Mouse (Mus musculus): ENCODE measurements around the gene Cysrt1. TPM values are rescaled to one million over a fixed set of nuclear protein-coding genes. Genes with fewer than 3 reads are reported as not detected.

Gene Cysrt1
- polyA plus RNA-seq, 1 experiment from 2014 or later: 0.22 TPM

DNA sequence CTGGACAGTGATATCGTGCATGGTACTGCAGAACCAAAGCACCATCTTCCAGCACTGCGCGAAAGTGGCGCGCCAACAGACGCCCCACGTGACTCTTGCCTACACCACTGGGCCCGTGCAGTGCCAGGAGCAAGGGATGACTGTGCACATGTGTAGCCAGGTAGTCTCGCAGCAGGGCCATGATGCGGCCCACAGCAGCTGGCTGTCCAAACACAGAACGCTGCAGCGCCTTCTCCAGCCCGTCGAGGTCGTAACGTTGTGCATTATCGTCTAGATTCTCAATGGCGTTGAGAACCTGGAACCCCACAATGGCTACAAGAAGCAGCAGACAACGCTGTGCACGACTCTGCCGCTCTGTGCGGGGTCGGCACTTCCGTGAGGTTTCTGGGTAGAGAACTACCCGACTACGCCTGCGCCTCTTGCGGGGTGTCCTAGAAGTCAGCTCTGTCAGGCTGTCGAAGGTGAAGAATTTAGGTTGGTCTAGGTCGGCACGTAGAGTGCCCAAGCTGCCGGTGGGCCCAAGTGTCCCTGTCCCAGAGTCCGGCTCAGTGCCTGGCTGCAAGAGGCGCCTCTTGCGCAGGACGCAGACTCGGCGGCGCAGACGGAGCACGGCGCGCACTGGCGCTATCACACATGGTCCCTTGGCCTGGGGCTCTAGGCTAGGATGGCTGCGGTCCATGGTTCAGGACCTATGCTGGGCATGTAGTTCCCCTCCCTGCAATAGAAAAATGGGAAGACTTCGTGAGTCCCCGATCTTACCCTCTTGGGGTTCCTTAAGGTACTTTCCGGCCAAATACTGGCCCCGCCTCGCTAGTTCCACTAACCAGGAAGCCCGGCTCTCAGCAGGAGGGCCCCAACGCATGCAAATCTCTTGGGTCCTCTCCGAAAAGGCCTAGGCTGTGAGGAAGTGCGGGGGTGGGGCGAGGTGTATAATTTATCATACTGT is 46.8 kb downstream of the Cysrt1 start:
- Histone ChIP-seq H3K4me2 (peak overlapping the region; percentile 37), H3K9me3 (no peaks in the 10 kb centered on the region), H3K27ac (replicated peaks) (no peak overlapping the region), H3K4me1 (replicated peaks) (peaks cover 14% of the 10 kb centered on the region; the same call in 1 of the 2 replicates), H3K36me3 (peaks cover 26% of the 10 kb centered on the region), H3K4me3 (peak overlapping the region; percentile 9; the same call in 1 of the 2 replicates), H3K9ac (no peak overlapping the region), H3K27me3 (peaks cover 42% of the 10 kb centered on the region)
- 20% methylated on average over 55 of the region's 55 CpGs for WGBS
- no peak for ATAC-seq (ENCODE audit: low read depth)

DNA sequence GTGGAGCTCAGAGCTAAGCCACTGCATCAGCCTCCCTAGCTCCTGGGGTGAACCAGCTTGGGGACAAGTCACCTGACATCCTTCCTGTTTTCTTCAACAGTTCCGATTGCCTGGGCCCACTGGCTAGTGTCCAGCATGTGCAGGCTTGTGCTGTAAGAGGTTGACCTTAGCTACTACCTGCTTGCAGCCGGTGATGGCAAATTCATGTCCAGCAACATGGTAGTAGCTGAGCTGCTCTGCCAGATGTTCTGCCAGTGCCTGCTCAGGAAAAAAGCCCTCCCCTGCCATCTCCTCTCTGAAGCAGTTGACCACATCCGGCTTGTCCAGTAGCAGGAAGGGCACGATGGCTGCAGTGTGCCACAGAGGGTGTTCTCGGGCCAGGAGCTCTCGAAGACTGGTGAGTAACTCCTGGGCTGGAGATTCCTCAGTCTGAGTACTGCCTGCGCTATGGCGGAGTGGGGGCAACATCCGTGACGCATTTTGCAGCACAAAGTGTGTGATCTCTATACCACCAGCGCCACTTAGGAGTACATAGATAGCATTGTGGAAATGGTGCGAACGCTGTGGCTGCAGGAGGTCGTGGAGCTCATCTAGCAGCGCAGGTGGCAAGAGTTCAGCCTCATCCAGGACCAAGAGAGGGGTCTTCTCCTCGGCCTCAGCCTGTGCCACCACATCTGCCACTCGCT is 47.6 kb downstream of the Cysrt1 start:
- Histone ChIP-seq H3K36me3 (peaks cover 17% of the 10 kb centered on the region), H3K9me3 (no peaks in the 10 kb centered on the region), H3K27ac (replicated peaks) (no peak overlapping the region), H3K4me1 (replicated peaks) (peaks cover 14% of the 10 kb centered on the region; the same call in 1 of the 2 replicates), H3K9ac (no peak overlapping the region), H3K27me3 (peaks cover 42% of the 10 kb centered on the region), H3K4me3 (no peak overlapping the region), H3K4me2 (no peak overlapping the region; the same call in 1 of the 2 replicates)
- ATAC-seq (ENCODE audit: low read depth): no peak
- WGBS: 85% methylated on average over 17 of the region's 17 CpGs

DNA sequence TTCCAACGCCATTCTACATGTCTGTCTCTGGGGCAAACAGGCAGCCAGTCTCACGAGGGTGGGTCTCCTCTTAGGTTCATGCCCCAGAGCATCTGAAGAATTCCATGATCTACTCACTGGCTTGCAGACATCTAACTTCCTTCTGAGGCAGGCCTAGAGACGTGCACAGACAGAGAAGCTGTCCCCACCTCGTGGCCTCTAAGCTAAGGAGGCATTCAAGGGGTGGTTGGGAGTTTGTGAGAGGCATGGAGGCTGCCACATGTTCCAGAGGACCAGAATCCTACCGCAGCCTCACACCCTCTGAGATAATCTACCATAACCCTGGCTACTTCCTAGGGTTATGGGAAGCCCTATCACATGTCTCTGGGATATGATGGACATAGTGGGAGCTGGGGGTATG is 48.2 kb downstream of the Cysrt1 start:
- 78% methylated on average over 5 of the region's 5 CpGs for WGBS
- H3K9ac ChIP-seq: no peak overlapping the region
- no peak overlapping the region for H3K27ac ChIP-seq (replicated peaks)
- peaks cover 42% of the 10 kb centered on the region for H3K27me3 ChIP-seq
- ATAC-seq (ENCODE audit: low read depth): no peak
- peaks cover 11% of the 10 kb centered on the region for H3K36me3 ChIP-seq
- no peak overlapping the region for H3K4me2 ChIP-seq
- H3K4me1 ChIP-seq (replicated peaks): peaks cover 14% of the 10 kb centered on the region; the same call in 1 of the 2 replicates
- no peak overlapping the region for H3K4me3 ChIP-seq
- H3K9me3 ChIP-seq: no peaks in the 10 kb centered on the region

DNA sequence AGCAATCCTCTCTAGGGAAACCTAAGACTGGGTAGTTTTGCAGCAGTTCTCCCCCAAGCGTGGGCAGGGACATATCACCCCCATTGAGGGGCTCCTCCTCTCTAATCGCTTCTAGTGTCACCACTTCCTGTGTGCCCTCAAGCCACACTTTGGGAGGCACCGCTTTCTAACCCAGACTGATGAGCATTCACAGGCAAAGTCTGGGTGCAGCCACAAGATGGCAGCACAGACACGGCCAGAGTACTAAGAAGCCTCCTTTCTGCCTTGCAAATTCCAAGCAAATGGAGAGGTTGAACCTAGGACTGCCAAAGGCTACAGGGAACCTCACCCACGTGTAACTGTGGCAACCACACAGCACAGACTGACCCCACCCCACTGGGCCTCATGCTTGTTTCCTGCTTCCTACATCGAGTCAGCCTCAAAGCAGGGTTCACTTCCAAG is 48.9 kb downstream of the Cysrt1 start:
- ATAC-seq (ENCODE audit: low read depth): peak; percentile 69
- H3K9ac ChIP-seq: no peak overlapping the region
- H3K27me3 ChIP-seq: peaks cover 42% of the 10 kb centered on the region
- H3K4me2 ChIP-seq: 0 out of 2 replicates have a peak overlapping the region, but pooled peaks have one; percentile 9
- whole genome bisulfite sequencing: 3% methylated on average over 6 of the region's 6 CpGs
- no peaks in the 10 kb centered on the region for H3K9me3 ChIP-seq
- 0 out of 2 replicates have a peak, but pooled peaks cover 4% of the 10 kb centered on the region for H3K36me3 ChIP-seq
- no peak overlapping the region for H3K27ac ChIP-seq (replicated peaks)
- peaks cover 14% of the 10 kb centered on the region; the same call in 1 of the 2 replicates for H3K4me1 ChIP-seq (replicated peaks)
- H3K4me3 ChIP-seq: no peak overlapping the region

Other genes with a start within 250 kb of the Cysrt1 start
- 125 and 134 TPM in 2 replicates for gene Nsmf, start 188.1 kb downstream of the Cysrt1 start, polyA plus RNA-seq (2015; fragmentation: Nextera tagmentation; extraction: Ambion mirVana)
- gene Entpd8, start 162.1 kb downstream of the Cysrt1 start, polyA plus RNA-seq (2015; fragmentation: Nextera tagmentation; extraction: Ambion mirVana): not detected in 2 replicates
- not detected in 2 replicates for gene Noxa1, start 147.3 kb downstream of the Cysrt1 start, polyA plus RNA-seq (2015; fragmentation: Nextera tagmentation; extraction: Ambion mirVana)
- gene Nrarp, start 61.7 kb downstream of the Cysrt1 start, polyA plus RNA-seq (2015; fragmentation: Nextera tagmentation; extraction: Ambion mirVana): 25.5 and 27.9 TPM in 2 replicates
- gene Tor4a, start 45.6 kb downstream of the Cysrt1 start, polyA plus RNA-seq (2015; fragmentation: Nextera tagmentation; extraction: Ambion mirVana): 1.2 and 1.4 TPM in 2 replicates
- gene Nelfb, start 31.0 kb downstream of the Cysrt1 start, polyA plus RNA-seq (2015; fragmentation: Nextera tagmentation; extraction: Ambion mirVana): 95.1 and 99.9 TPM in 2 replicates
- gene Stpg3, start 27.8 kb downstream of the Cysrt1 start, polyA plus RNA-seq (2015; fragmentation: Nextera tagmentation; extraction: Ambion mirVana): 0.15 TPM in 1 of 2 replicates, not detected in the other
- gene Fam166a, start 23.7 kb downstream of the Cysrt1 start, polyA plus RNA-seq (2015; fragmentation: Nextera tagmentation; extraction: Ambion mirVana): 0.89 TPM in 1 of 2 replicates, not detected in the other
- gene Tubb4b, start 17.8 kb downstream of the Cysrt1 start, polyA plus RNA-seq (2015; fragmentation: Nextera tagmentation; extraction: Ambion mirVana): 361 and 388 TPM in 2 replicates
- gene Slc34a3, start 8.1 kb downstream of the Cysrt1 start, polyA plus RNA-seq (2015; fragmentation: Nextera tagmentation; extraction: Ambion mirVana): not detected in 2 replicates
- not detected in 2 replicates for gene Rnf224, start 5.7 kb downstream of the Cysrt1 start, polyA plus RNA-seq (2015; fragmentation: Nextera tagmentation; extraction: Ambion mirVana)
- gene Rnf208, start 197 bp downstream of the Cysrt1 start, polyA plus RNA-seq (2015; fragmentation: Nextera tagmentation; extraction: Ambion mirVana): 83.0 and 91.6 TPM in 2 replicates
- gene AL732309.1, start 4.4 kb upstream of the Cysrt1 start, polyA plus RNA-seq (2015; fragmentation: Nextera tagmentation; extraction: Ambion mirVana): 5.3 and 5.4 TPM in 2 replicates
- 18.8 and 21.5 TPM in 2 replicates for gene Tmem203, start 13.0 kb upstream of the Cysrt1 start, polyA plus RNA-seq (2015; fragmentation: Nextera tagmentation; extraction: Ambion mirVana)
- 13.3 and 14.6 TPM in 2 replicates for gene Tprn, start 20.2 kb upstream of the Cysrt1 start, polyA plus RNA-seq (2015; fragmentation: Nextera tagmentation; extraction: Ambion mirVana)
- 187 and 206 TPM in 2 replicates for gene Ssna1, start 30.0 kb upstream of the Cysrt1 start, polyA plus RNA-seq (2015; fragmentation: Nextera tagmentation; extraction: Ambion mirVana)
- gene Anapc2, start 30.0 kb upstream of the Cysrt1 start, polyA plus RNA-seq (2015; fragmentation: Nextera tagmentation; extraction: Ambion mirVana): 128 and 131 TPM in 2 replicates
- not detected in 2 replicates for gene Tmem210, start 45.7 kb upstream of the Cysrt1 start, polyA plus RNA-seq (2015; fragmentation: Nextera tagmentation; extraction: Ambion mirVana)
- gene Lrrc26, start 47.5 kb upstream of the Cysrt1 start, polyA plus RNA-seq (2015; fragmentation: Nextera tagmentation; extraction: Ambion mirVana): not detected in 2 replicates
- gene Grin1, start 76.7 kb upstream of the Cysrt1 start, polyA plus RNA-seq (2015; fragmentation: Nextera tagmentation; extraction: Ambion mirVana): 27.1 and 30.2 TPM in 2 replicates
- gene Man1b1, start 89.9 kb upstream of the Cysrt1 start, polyA plus RNA-seq (2015; fragmentation: Nextera tagmentation; extraction: Ambion mirVana): 55.4 and 73.6 TPM in 2 replicates
- 26.4 and 27.5 TPM in 2 replicates for gene Dpp7, start 113.9 kb upstream of the Cysrt1 start, polyA plus RNA-seq (2015; fragmentation: Nextera tagmentation; extraction: Ambion mirVana)
- gene Uap1l1, start 123.2 kb upstream of the Cysrt1 start, polyA plus RNA-seq (2015; fragmentation: Nextera tagmentation; extraction: Ambion mirVana): 6.0 and 8.5 TPM in 2 replicates
- gene Sapcd2, start 129.9 kb upstream of the Cysrt1 start, polyA plus RNA-seq (2015; fragmentation: Nextera tagmentation; extraction: Ambion mirVana): 9.9 and 11.3 TPM in 2 replicates
- gene Entpd2, start 153.4 kb upstream of the Cysrt1 start, polyA plus RNA-seq (2015; fragmentation: Nextera tagmentation; extraction: Ambion mirVana): 11.0 and 14.8 TPM in 2 replicates
- gene Npdc1, start 156.9 kb upstream of the Cysrt1 start, polyA plus RNA-seq (2015; fragmentation: Nextera tagmentation; extraction: Ambion mirVana): 359 and 403 TPM in 2 replicates
- 0.18 TPM in 1 of 2 replicates, not detected in the other for gene Fut7, start 180.8 kb upstream of the Cysrt1 start, polyA plus RNA-seq (2015; fragmentation: Nextera tagmentation; extraction: Ambion mirVana)
- 9.8 and 10.2 TPM in 2 replicates for gene Abca2, start 186.3 kb upstream of the Cysrt1 start, polyA plus RNA-seq (2015; fragmentation: Nextera tagmentation; extraction: Ambion mirVana)
- gene Clic3, start 214.4 kb upstream of the Cysrt1 start, polyA plus RNA-seq (2015; fragmentation: Nextera tagmentation; extraction: Ambion mirVana): 2.8 and 3.2 TPM in 2 replicates
- 85.1 and 97.1 TPM in 2 replicates for gene Paxx, start 218.6 kb upstream of the Cysrt1 start, polyA plus RNA-seq (2015; fragmentation: Nextera tagmentation; extraction: Ambion mirVana)
- 19.7 and 19.9 TPM in 2 replicates for gene Ptgds, start 227.6 kb upstream of the Cysrt1 start, polyA plus RNA-seq (2015; fragmentation: Nextera tagmentation; extraction: Ambion mirVana)